37 mouse cellular contexts compared by ENCODE assay signal in the genomic region with DNA sequence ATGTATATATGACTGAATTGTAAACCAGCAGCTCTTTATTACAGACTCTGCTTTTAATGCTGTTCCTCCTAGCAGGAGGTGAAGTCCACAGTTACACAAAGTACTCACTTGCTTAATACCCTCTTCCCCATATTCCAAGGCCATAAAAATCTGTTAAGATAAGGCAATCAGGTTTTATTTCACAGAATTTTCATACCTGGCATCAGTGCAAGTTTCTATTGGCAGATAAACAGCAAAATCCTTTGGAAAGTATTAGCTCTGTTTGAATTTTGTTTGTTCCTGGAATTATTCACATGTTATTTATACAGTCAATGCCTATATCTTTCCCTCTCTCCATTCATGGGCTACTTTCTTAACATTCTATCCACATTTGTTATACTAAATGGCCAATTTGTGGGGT. TPM values are rescaled to one million over a fixed set of nuclear protein-coding genes. Genes with fewer than 3 reads are reported as not detected.
"Had no signal": no experiment of that assay in that cellular context is flagged by ENCODE, and none has a peak within 500 bp of the region (broad histone marks: within the 10 kb centered on the region; RNA-seq: fewer than 3 reads in every experiment).

Gene Chil6, minus strand, starts transcription at position 101 of the 400 bp plus-strand sequence.

- DNase-seq: heart, postnatal 10 days; heart, postnatal 14 days; heart, postnatal 36 days; heart, postnatal 4 days; kidney, adult 11 months; kidney, adult 18-20 months; kidney, adult 2 months; kidney, adult 8-10 months; kidney, adult 9 months; kidney, postnatal 10 days; kidney, postnatal 14 days; kidney, postnatal 25 days; kidney, postnatal 36 days; kidney, postnatal 4 days; layer of hippocampus, adult 9-11 months; layer of hippocampus, postnatal 36 days had no signal

RNA-seq across cellular contexts. Expression of gene Chil6, which starts in this region (rescaled TPM):
- polyA plus RNA-seq: heart, embryonic 10.5 days; heart, embryonic 11.5 days; heart, embryonic 12.5 days; heart, embryonic 13.5 days; heart, embryonic 14.5 days; heart, embryonic 15.5 days; heart, embryonic 16.5 days; heart, postnatal 0 days; hindbrain, embryonic 10.5 days; hindbrain, embryonic 11.5 days; hindbrain, embryonic 12.5 days; hindbrain, embryonic 13.5 days; hindbrain, embryonic 14.5 days; hindbrain, embryonic 15.5 days; hindbrain, embryonic 16.5 days; hindbrain, postnatal 0 days; intestine, embryonic 14.5 days; kidney, adult 2 months; kidney, embryonic 14.5 days; kidney, embryonic 15.5 days; kidney, embryonic 16.5 days; kidney, postnatal 0 days had no signal
